Mouse (Mus musculus): ENCODE data around the gene Ifi47. TPM values are rescaled to one million over a fixed set of nuclear protein-coding genes. Genes with fewer than 3 reads are reported as not detected.

Ifi47 gene
- polyA plus RNA-seq, 1 experiment from 2014 or later: 12.7 TPM

GRCm38 (mm10) chr11:49114774-49115173 lies 38.4 kb downstream of the Ifi47 start, which contains the start of gene Olfr1396:
Gene Olfr1396, minus strand, starts transcription at chr11:49114874.
- Histone ChIP-seq H3K9ac (ENCODE audit: low read length) (no peak within 1 kb of the TSS), H3K27ac (replicated peaks) (no peak within 1 kb of the TSS), H3K9me3 (ENCODE audit: control insufficient read depth, low read length) (no peaks in the 10 kb centered on the region), H3K4me2 (replicated peaks; ENCODE audit: low read depth) (no peak within 1 kb of the TSS), H3K36me3 (ENCODE audit: control insufficient read depth, insufficient read depth, low read length) (no peaks in the 10 kb centered on the region), H3K4me1 (replicated peaks; ENCODE audit: control insufficient read depth, insufficient read depth) (no peaks in the 10 kb centered on the region), H3K27me3 (ENCODE audit: control insufficient read depth, insufficient read depth, low read length) (no peaks in the 10 kb centered on the region), H3K4me3 (ENCODE audit: low read depth, low read length) (no peak within 1 kb of the TSS)
- ATAC-seq (ENCODE audit: low FRiP score, low TSS enrichment) (no peak), DNase-seq (ENCODE audit: low spot score) (no peak)
- TF ChIP-seq EP300 (optimal IDR thresholded peaks at IDR 0.05) (no peak), CTCF (IDR thresholded peaks at IDR 0.05; ENCODE audit: low read depth) (no peak)

- H3K4me1 ChIP-seq (replicated peaks; ENCODE audit: control insufficient read depth, insufficient read depth): no peaks in the 10 kb centered on the region
- TF ChIP-seq EP300 (optimal IDR thresholded peaks at IDR 0.05) (no peak), CTCF (IDR thresholded peaks at IDR 0.05; ENCODE audit: low read depth) (no peak)
- H3K9ac ChIP-seq (ENCODE audit: low read length): no peak overlapping the region
- DNase-seq (ENCODE audit: low spot score) (no peak), ATAC-seq (ENCODE audit: low FRiP score, low TSS enrichment) (no peak)
- no peaks in the 10 kb centered on the region for H3K27me3 ChIP-seq (ENCODE audit: control insufficient read depth, insufficient read depth, low read length)
- no peaks in the 10 kb centered on the region for H3K36me3 ChIP-seq (ENCODE audit: control insufficient read depth, insufficient read depth, low read length)
- no peaks in the 10 kb centered on the region for H3K9me3 ChIP-seq (ENCODE audit: control insufficient read depth, low read length)
- H3K27ac ChIP-seq (replicated peaks): no peak overlapping the region
- H3K4me3 ChIP-seq (ENCODE audit: low read depth, low read length): no peak overlapping the region
- 87% methylated on average over 3 of the region's 3 CpGs for WGBS
- H3K4me2 ChIP-seq (replicated peaks; ENCODE audit: low read depth): no peak overlapping the region
Measured at GRCm38 (mm10) chr11:49119635-49120034, 43.2 kb downstream of the Ifi47 start.

GRCm38 (mm10) chr11:49124169-49124568 lies 47.8 kb downstream of the Ifi47 start:
- Histone ChIP-seq H3K9ac (ENCODE audit: low read length) (no peak overlapping the region), H3K27ac (replicated peaks) (no peak overlapping the region), H3K27me3 (ENCODE audit: control insufficient read depth, insufficient read depth, low read length) (no peaks in the 10 kb centered on the region), H3K4me1 (replicated peaks; ENCODE audit: control insufficient read depth, insufficient read depth) (no peaks in the 10 kb centered on the region), H3K4me3 (ENCODE audit: low read depth, low read length) (no peak overlapping the region), H3K36me3 (ENCODE audit: control insufficient read depth, insufficient read depth, low read length) (no peaks in the 10 kb centered on the region), H3K4me2 (replicated peaks; ENCODE audit: low read depth) (no peak overlapping the region), H3K9me3 (ENCODE audit: control insufficient read depth, low read length) (no peaks in the 10 kb centered on the region)
- ATAC-seq (ENCODE audit: low FRiP score, low TSS enrichment) (no peak), DNase-seq (ENCODE audit: low spot score) (no peak)
- TF ChIP-seq CTCF (IDR thresholded peaks at IDR 0.05; ENCODE audit: low read depth): no peak
- no peak for TF ChIP-seq EP300 (optimal IDR thresholded peaks at IDR 0.05)
- 81% methylated on average over 2 of the region's 2 CpGs for WGBS

- H3K4me2 ChIP-seq (replicated peaks; ENCODE audit: low read depth): no peak within 1 kb of the TSS
- H3K4me1 ChIP-seq (replicated peaks; ENCODE audit: control insufficient read depth, insufficient read depth): no peaks in the 10 kb centered on the region
- DNase-seq (ENCODE audit: low spot score) (no peak), ATAC-seq (ENCODE audit: low FRiP score, low TSS enrichment) (no peak)
- H3K27ac ChIP-seq (replicated peaks): no peak within 1 kb of the TSS
- H3K27me3 ChIP-seq (ENCODE audit: control insufficient read depth, insufficient read depth, low read length): no peaks in the 10 kb centered on the region
- no peaks in the 10 kb centered on the region for H3K9me3 ChIP-seq (ENCODE audit: control insufficient read depth, low read length)
- H3K9ac ChIP-seq (ENCODE audit: low read length): no peak within 1 kb of the TSS
- WGBS: 85% methylated on average over 6 of the region's 6 CpGs
- no peaks in the 10 kb centered on the region for H3K36me3 ChIP-seq (ENCODE audit: control insufficient read depth, insufficient read depth, low read length)
- H3K4me3 ChIP-seq (ENCODE audit: low read depth, low read length): no peak within 1 kb of the TSS
- TF ChIP-seq CTCF (IDR thresholded peaks at IDR 0.05; ENCODE audit: low read depth): no peak
- no peak for TF ChIP-seq EP300 (optimal IDR thresholded peaks at IDR 0.05)
Measured at GRCm38 (mm10) chr11:49141974-49142373, 65.6 kb downstream of the Ifi47 start, which contains the start of gene Olfr1395. Gene Olfr1395, plus strand, starts transcription at chr11:49142274.

Other genes starting within 250 kb of the Ifi47 start
- 5.0 and 7.3 TPM in 2 replicates for gene Gm12184, start 249.9 kb upstream of the Ifi47 start, polyA plus RNA-seq (2015; fragmentation: Nextera tagmentation; extraction: Ambion mirVana)
- gene Irgm1, start 204.9 kb upstream of the Ifi47 start, polyA plus RNA-seq (2015; fragmentation: Nextera tagmentation; extraction: Ambion mirVana): 12.8 and 14.4 TPM in 2 replicates
- 0.22 and 0.33 TPM in 2 replicates for gene Gm5431, start 174.4 kb upstream of the Ifi47 start, polyA plus RNA-seq (2015; fragmentation: Nextera tagmentation; extraction: Ambion mirVana)
- gene Psme2b, start 130.4 kb upstream of the Ifi47 start, polyA plus RNA-seq (2015; fragmentation: Nextera tagmentation; extraction: Ambion mirVana): 4.3 and 4.7 TPM in 2 replicates
- 0.15 and 0.16 TPM in 2 replicates for gene Olfr56, start 97.7 kb upstream of the Ifi47 start, polyA plus RNA-seq (2015; fragmentation: Nextera tagmentation; extraction: Ambion mirVana)
- 0.34 and 0.48 TPM in 2 replicates for gene 9930111J21Rik1, start 97.2 kb upstream of the Ifi47 start, polyA plus RNA-seq (2015; fragmentation: Nextera tagmentation; extraction: Ambion mirVana)
- gene Gm12185, start 84.4 kb upstream of the Ifi47 start, polyA plus RNA-seq (2015; fragmentation: Nextera tagmentation; extraction: Ambion mirVana): 0.01 TPM in 1 of 2 replicates, not detected in the other
- 3.0 and 3.6 TPM in 2 replicates for gene Tgtp1, start 82.4 kb upstream of the Ifi47 start, polyA plus RNA-seq (2015; fragmentation: Nextera tagmentation; extraction: Ambion mirVana)
- 0.40 and 0.46 TPM in 2 replicates for gene 9930111J21Rik2, start 25.3 kb upstream of the Ifi47 start, polyA plus RNA-seq (2015; fragmentation: Nextera tagmentation; extraction: Ambion mirVana)
- 0.69 and 1.2 TPM in 2 replicates for gene Tgtp2, start 12.4 kb upstream of the Ifi47 start, polyA plus RNA-seq (2015; fragmentation: Nextera tagmentation; extraction: Ambion mirVana)
- gene Olfr1396, start 38.3 kb downstream of the Ifi47 start, polyA plus RNA-seq (2015; fragmentation: Nextera tagmentation; extraction: Ambion mirVana): 0.11 TPM in 1 of 2 replicates, not detected in the other
- gene Olfr1395, start 65.7 kb downstream of the Ifi47 start, polyA plus RNA-seq (2015; fragmentation: Nextera tagmentation; extraction: Ambion mirVana): not detected in 2 replicates
- not detected in 2 replicates for gene Olfr1394, start 77.8 kb downstream of the Ifi47 start, polyA plus RNA-seq (2015; fragmentation: Nextera tagmentation; extraction: Ambion mirVana)
- 0.31 and 0.44 TPM in 2 replicates for gene Btnl9, start 110.6 kb downstream of the Ifi47 start, polyA plus RNA-seq (2015; fragmentation: Nextera tagmentation; extraction: Ambion mirVana)
- 9.9 and 10.0 TPM in 2 replicates for gene Zfp62, start 126.7 kb downstream of the Ifi47 start, polyA plus RNA-seq (2015; fragmentation: Nextera tagmentation; extraction: Ambion mirVana)
- 42.7 and 43.4 TPM in 2 replicates for gene Mgat1, start 167.6 kb downstream of the Ifi47 start, polyA plus RNA-seq (2015; fragmentation: Nextera tagmentation; extraction: Ambion mirVana)
- gene Olfr1393, start 201.7 kb downstream of the Ifi47 start, polyA plus RNA-seq (2015; fragmentation: Nextera tagmentation; extraction: Ambion mirVana): not detected in 2 replicates
- 0.10 TPM in 1 of 2 replicates, not detected in the other for gene Olfr1392, start 208.7 kb downstream of the Ifi47 start, polyA plus RNA-seq (2015; fragmentation: Nextera tagmentation; extraction: Ambion mirVana)
- not detected in 2 replicates for gene Olfr10, start 228.2 kb downstream of the Ifi47 start, polyA plus RNA-seq (2015; fragmentation: Nextera tagmentation; extraction: Ambion mirVana)
- not detected in 2 replicates for gene Olfr1391, start 246.2 kb downstream of the Ifi47 start, polyA plus RNA-seq (2015; fragmentation: Nextera tagmentation; extraction: Ambion mirVana)